Mouse (Mus musculus) lung, adult 2 months (tissue): ENCODE results near the gene Akr1c14.

Source experiments
- CTCF ChIP-seq: fragments of 200-500 bp; IDR thresholded peaks from 2 replicates; pipeline ENCODE4 v1.5.1; 2011; ENCODE audit warnings: mild to moderate bottlenecking, low read length, control low read depth; ENCODE audit not compliant: insufficient read depth
- POLR2A ChIP-seq: fragments of 200-500 bp; IDR thresholded peaks from 2 replicates; pipeline ENCODE4 v1.6.1; 2011; ENCODE audit warnings: low read depth, mild to moderate bottlenecking, control low read depth, low read length, borderline replicate concordance; ENCODE audit errors: extremely low read depth

GRCm38 (mm10) chr13:4060214-4060730 is 11.5 kb downstream of the Akr1c14 start:
- no peak for TF ChIP-seq CTCF
- no peak for TF ChIP-seq POLR2A
